Mouse (Mus musculus) layer of hippocampus, adult 2 months (tissue): Measurements from ENCODE around the gene Gatad2b. TPM values are rescaled to one million over a fixed set of nuclear protein-coding genes. Genes with fewer than 3 reads are reported as not detected.
A peak's percentile ranks its signal among the peaks of the same experiment; 100 is the strongest.

Experiments used
- DNase-seq, 2 experiments: peaks; one replicate each; pipeline ENCODE4 v3.0.0; 2022; ENCODE audit warnings: low spot score in 2 of 2
- H3K27ac ChIP-seq: fragments of 200-600 bp; 2 replicates; pipeline ENCODE4 v1.8.1; 2022
- H3K4me3 ChIP-seq: fragments of 200-600 bp; 2 replicates; pipeline ENCODE4 v1.8.1; 2022; ENCODE audit warnings: mild to moderate bottlenecking
- CTCF ChIP-seq: fragments of 200-600 bp; conservative IDR thresholded peaks from 2 replicates; pipeline ENCODE4 v1.8.1; 2022; ENCODE audit warnings: antibody characterized with exemption, mild to moderate bottlenecking, moderate library complexity
- total RNA-seq, 2 experiments: library from RNA; stranded (reverse); gene quantifications; 2 replicates each; pipeline ENCODE4 v1.2.3; 2021

Gene Gatad2b
- total RNA-seq, 2 experiments from 2014 or later, result 107 to 108 TPM

- no peak for TF ChIP-seq CTCF
- H3K4me3 ChIP-seq, result no peak overlapping the region
- DNase-seq, result no peak
- no peak overlapping the region for H3K27ac ChIP-seq
Measured at GRCm38 (mm10) chr3:90359230-90359629, 66.3 kb downstream of the Gatad2b start.

DNA sequence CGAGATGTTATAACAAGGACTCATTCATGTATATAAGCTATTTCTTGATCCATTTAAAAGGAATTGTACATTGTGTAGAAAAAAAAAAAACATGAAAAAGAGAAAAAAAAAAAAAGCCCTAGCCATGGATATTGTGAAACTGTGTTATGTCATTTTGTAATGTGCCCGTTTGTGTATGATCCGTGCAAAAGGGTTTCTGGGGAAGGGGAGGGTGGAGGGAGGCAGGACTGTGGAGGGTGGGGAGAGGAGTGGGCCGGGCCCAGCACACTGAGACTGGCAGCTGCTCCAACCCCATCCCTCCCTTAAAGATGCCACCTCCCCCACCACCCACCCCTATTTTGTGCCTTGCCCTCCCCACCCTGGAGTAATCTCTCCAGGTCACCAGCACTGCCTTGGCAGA lies 68.5 kb downstream of the Gatad2b start:
- Histone ChIP-seq H3K27ac (no peak overlapping the region), H3K4me3 (no peak overlapping the region)
- DNase-seq, result no peak
- TF ChIP-seq CTCF, result no peak

GRCm38 (mm10) chr3:90362346-90362745 lies 69.4 kb downstream of the Gatad2b start:
- no peak for DNase-seq
- TF ChIP-seq CTCF, result no peak
- Histone ChIP-seq H3K27ac (no peak overlapping the region), H3K4me3 (no peak overlapping the region)

DNA sequence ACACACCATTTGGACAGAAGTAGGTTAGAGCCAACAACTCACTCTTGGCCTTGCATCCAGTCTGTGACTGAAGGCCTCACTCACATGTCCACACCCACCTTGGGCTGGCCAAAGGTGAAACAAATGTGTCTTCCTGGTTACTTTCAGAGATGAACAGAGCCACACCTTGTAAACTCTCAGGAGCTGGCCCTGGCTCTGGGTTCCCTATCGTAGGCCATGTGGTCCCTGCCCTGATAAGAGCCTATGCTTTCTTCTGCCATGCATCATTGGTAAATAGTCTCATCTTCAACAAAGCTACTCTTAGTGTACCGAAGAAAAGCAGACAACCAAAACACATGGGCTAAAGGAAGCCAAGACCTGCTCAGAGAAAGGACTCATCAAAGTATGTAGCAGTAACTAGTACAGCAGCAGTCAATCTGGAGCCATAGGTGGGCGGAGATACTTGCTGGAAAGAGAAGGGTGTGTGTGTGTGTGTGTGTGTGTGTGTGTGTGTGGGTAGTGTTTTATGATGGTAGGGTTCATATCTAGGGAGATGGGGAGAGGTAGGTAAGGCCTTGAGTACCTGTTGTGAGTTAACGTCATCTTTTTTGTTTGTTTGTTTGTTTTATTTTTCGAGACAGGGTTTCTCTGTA lies 74.1 kb downstream of the Gatad2b start:
- Histone ChIP-seq H3K4me3 (no peak overlapping the region), H3K27ac (no peak overlapping the region)
- no peak for TF ChIP-seq CTCF
- no peak for DNase-seq

DNA sequence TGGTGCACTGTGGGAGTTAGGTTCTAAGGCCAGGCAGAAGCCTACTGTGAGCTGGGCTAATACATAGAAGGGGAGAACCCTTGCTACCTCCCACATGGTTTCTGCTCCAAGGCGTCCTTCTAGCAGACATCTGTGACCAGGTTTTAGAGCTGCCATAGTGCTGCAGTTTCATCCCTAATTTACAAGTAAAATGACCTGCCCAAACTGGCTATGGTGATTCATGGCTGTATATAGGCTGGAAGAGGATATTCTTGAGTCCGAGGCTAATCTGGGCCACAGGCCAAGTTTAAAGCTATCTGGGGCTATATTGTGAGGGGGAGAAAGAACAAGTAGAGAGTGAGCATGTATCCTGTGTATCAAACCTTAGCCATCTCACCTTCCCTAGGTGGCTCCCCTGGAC lies 76.1 kb downstream of the Gatad2b start:
- no peak for DNase-seq
- TF ChIP-seq CTCF, result no peak
- H3K4me3 ChIP-seq, result no peak overlapping the region
- H3K27ac ChIP-seq, result peak overlapping the region; percentile 36

- TF ChIP-seq CTCF, result no peak
- no peak for DNase-seq
- no peak overlapping the region for H3K4me3 ChIP-seq
Measured at GRCm38 (mm10) chr3:90371857-90372256, 78.9 kb downstream of the Gatad2b start.

GRCm38 (mm10) chr3:90372817-90373216 lies 79.8 kb downstream of the Gatad2b start:
- H3K27ac ChIP-seq, result no peak overlapping the region
- TF ChIP-seq CTCF, result no peak

More at GRCm38 (mm10) chr3:90371857-90372256, 78.9 kb downstream of the Gatad2b start:
- H3K27ac ChIP-seq, result no peak overlapping the region

DNA sequence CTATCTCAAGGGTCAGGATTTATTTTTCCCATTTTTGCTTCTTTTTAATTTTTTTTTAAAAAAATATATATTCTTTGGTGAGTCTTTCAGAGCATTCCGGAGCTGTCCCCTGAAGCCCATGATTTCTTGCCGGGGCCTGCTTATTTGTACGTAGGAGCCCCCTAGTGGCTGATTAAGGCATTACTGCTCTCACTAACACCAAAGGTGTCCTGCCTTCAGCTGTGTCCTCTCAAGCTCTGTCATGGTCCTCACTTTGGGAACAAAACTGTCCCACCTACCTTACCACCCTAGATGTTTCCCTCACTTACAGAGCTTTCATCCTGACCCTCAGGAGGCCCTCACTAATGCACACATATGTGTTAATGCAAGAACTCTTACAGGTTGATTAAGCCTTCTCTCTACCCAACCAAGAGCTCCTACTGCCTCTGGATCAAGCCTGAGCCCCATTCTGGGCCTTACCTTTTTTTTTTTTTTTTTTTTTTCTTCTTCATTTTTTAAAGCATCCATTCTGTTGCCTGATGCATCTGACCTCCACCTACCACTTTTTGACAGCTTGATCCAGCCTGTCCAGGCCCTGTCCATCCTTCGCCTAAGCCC lies 80.6 kb downstream of the Gatad2b start:
- Histone ChIP-seq H3K27ac (no peak overlapping the region), H3K4me3 (no peak overlapping the region)
- TF ChIP-seq CTCF, result peak; percentile 96
- peak; percentile 72 to 91 for DNase-seq

More at GRCm38 (mm10) chr3:90372817-90373216, 79.8 kb downstream of the Gatad2b start:
- no peak for DNase-seq
- H3K4me3 ChIP-seq, result no peak overlapping the region

DNA sequence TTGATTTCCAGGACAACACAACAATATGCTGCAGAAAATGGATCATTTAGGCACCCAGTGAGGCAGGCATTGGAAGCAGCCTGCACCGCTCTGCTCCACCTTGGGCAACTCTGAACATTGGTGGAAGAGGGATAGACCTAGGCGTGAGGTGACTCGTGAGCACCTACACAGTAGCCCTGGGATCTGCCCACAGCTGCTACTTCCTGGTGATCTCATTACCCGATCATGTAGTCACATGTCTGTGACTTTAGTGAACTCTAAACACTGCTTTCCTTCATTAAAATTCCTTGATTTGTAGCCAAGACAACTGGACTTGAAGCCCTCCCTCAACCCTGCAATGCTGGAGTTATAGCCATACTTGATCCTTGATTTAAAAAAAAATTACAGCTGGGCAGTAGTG lies 81.4 kb downstream of the Gatad2b start:
- Histone ChIP-seq H3K27ac (no peak overlapping the region), H3K4me3 (no peak overlapping the region)
- no peak for TF ChIP-seq CTCF
- DNase-seq, result no peak

DNA sequence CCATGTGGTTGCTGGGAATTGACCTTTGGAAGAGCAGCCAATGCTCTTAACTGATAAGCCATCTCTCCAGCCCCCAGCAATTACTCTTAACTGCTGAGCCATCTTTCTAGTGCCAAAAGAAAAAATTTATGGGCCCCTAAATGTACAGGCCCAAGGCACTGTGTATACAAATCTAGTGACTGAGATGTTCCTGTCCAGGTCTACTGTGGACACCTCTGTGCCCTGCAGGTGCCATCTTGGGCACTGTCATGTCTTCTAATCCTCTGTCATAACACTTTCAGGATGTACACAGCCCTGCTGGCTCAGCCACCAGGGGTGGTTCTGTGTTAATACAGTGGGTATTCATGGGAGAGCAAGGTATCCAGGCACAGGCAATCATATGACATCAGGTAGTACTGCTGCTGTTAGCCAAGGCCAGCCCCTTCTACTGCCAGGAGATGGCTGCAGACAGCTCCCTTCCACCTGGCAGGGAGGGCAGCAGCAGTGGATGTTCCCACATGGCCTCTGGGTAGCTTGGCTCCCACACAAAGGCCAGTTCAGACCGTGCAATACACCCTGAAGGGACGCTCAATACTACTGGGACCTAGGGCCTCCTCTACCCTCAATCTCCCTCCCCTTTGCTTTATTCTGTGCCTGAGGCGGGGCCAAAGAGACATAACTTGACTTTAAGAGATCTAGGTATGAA lies 82.7 kb downstream of the Gatad2b start:
- TF ChIP-seq CTCF, result no peak

GRCm38 (mm10) chr3:90376247-90376585 lies 83.2 kb downstream of the Gatad2b start:
- DNase-seq, result no peak
- TF ChIP-seq CTCF, result no peak
- Histone ChIP-seq H3K4me3 (no peak overlapping the region), H3K27ac (no peak overlapping the region)

More for the DNA sequence above, 82.7 kb downstream of the Gatad2b start:
- H3K27ac ChIP-seq, result no peak overlapping the region
- DNase-seq, result no peak
- H3K4me3 ChIP-seq, result no peak overlapping the region

- H3K27ac ChIP-seq, result no peak overlapping the region
- no peak for TF ChIP-seq CTCF
- DNase-seq, result no peak
- no peak overlapping the region for H3K4me3 ChIP-seq
Measured at GRCm38 (mm10) chr3:90378496-90378895, 85.5 kb downstream of the Gatad2b start.

GRCm38 (mm10) chr3:90381727-90382126 lies 88.7 kb downstream of the Gatad2b start:
- Histone ChIP-seq H3K4me3 (no peak overlapping the region), H3K27ac (no peak overlapping the region)
- no peak for DNase-seq
- no peak for TF ChIP-seq CTCF

GRCm38 (mm10) chr3:90383690-90384089 lies 90.7 kb downstream of the Gatad2b start:
- no peak overlapping the region for H3K4me3 ChIP-seq
- peak; percentile 39 to 59 for DNase-seq

More at GRCm38 (mm10) chr3:90383690-90384089, 90.7 kb downstream of the Gatad2b start:
- H3K27ac ChIP-seq, result peak overlapping the region; percentile 71
- TF ChIP-seq CTCF, result no peak
